Mouse (Mus musculus) ovary, adult 18-20 months (tissue): ENCODE data around the gene Mdm2.

Experiments used
- DNase-seq: peaks from one replicate; pipeline ENCODE4 v3.0.0; 2022; ENCODE audit warnings: low spot score, mixed read lengths

Gene Mdm2

GRCm38 (mm10) chr10:117668546-117669300 is 41.8 kb downstream of the Mdm2 start:
- no peak for DNase-seq

- DNase-seq: no peak
Observed at GRCm38 (mm10) chr10:117667663-117668507, 42.7 kb downstream of the Mdm2 start.

GRCm38 (mm10) chr10:117666947-117667630 is 43.5 kb downstream of the Mdm2 start:
- no peak for DNase-seq

- no peak for DNase-seq
Observed at GRCm38 (mm10) chr10:117666361-117666760, 44.2 kb downstream of the Mdm2 start.

GRCm38 (mm10) chr10:117665376-117666275 is 44.9 kb downstream of the Mdm2 start:
- no peak for DNase-seq

GRCm38 (mm10) chr10:117664926-117665209 is 45.7 kb downstream of the Mdm2 start:
- no peak for DNase-seq

- DNase-seq: no peak
Observed at GRCm38 (mm10) chr10:117664208-117664925, 46.2 kb downstream of the Mdm2 start.

- DNase-seq: no peak
Observed at GRCm38 (mm10) chr10:117663865-117664200, 46.7 kb downstream of the Mdm2 start.

GRCm38 (mm10) chr10:117663056-117663864 is 47.3 kb downstream of the Mdm2 start:
- DNase-seq: no peak

GRCm38 (mm10) chr10:117662316-117663055 is 48.1 kb downstream of the Mdm2 start:
- no peak for DNase-seq

GRCm38 (mm10) chr10:117659819-117660218 is 50.7 kb downstream of the Mdm2 start:
- no peak for DNase-seq

- DNase-seq: no peak
Observed at GRCm38 (mm10) chr10:117659430-117659813, 51.1 kb downstream of the Mdm2 start.

- DNase-seq: no peak
Observed at GRCm38 (mm10) chr10:117658522-117659429, 51.8 kb downstream of the Mdm2 start.

GRCm38 (mm10) chr10:117657659-117658306 is 52.8 kb downstream of the Mdm2 start:
- DNase-seq: no peak

- no peak for DNase-seq
Observed at GRCm38 (mm10) chr10:117656985-117657658, 53.4 kb downstream of the Mdm2 start.

GRCm38 (mm10) chr10:117656662-117656962 is 53.9 kb downstream of the Mdm2 start:
- no peak for DNase-seq

- no peak for DNase-seq
Observed at GRCm38 (mm10) chr10:117655908-117656661, 54.5 kb downstream of the Mdm2 start.
